Mouse (Mus musculus): ENCODE results near the gene Gnmt.

DNA sequence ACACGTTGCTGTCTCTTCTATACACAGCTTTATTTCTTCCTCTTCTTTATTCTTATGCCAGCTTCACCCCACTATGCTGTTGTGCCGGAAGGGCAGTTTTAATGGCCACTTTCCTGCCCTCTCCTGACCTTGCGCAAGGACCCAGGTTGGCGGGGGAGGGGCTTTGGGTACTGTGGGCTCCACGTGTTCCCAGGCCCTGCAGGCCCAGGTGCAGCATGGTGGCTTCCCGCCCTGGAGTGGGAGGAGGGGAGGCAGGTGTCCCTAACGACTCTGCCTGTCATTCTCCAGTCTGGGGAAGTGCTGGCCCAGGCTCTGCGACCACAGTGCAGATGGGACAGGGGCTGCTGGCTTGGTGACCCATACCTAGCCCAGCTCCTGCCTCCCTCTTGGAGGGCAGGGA lies 38.9 kb upstream of the Gnmt start:
- no peak for TF ChIP-seq GATA1 (IDR thresholded peaks at IDR 0.05; ENCODE audit: borderline replicate concordance, low read length)
- TF ChIP-seq CTCF (IDR thresholded peaks at IDR 0.05; ENCODE audit: low read depth, low read length): no peak
